Mouse (Mus musculus): ENCODE results near the gene Itfg1.
A peak's percentile ranks its signal among the peaks of the same experiment; 100 is the strongest.
"Not testable (repeated sequence)": the region's sequence is repeated elsewhere in the genome, so short reads cannot be mapped to it uniquely, and the experiment has no call there.

Itfg1 gene

GRCm38 (mm10) chr8:85840657-85841488 lies at the start of gene Itfg1, which contains the start of gene Phkb:
Gene Itfg1 (minus strand): TSS chr8:85840921.
Gene Phkb (plus strand): TSS chr8:85840959.
- DNase-seq (ENCODE audit: low read depth, low spot score) = peak; percentile 95

- no peak for DNase-seq (ENCODE audit: low read depth, low spot score)
Observed at GRCm38 (mm10) chr8:85884811-85885210, 44.1 kb upstream of the Itfg1 start.

GRCm38 (mm10) chr8:85879624-85880023 lies 38.9 kb upstream of the Itfg1 start:
- no peak for DNase-seq (ENCODE audit: low read depth, low spot score)

- no peak for DNase-seq (ENCODE audit: low read depth, low spot score)
Observed at GRCm38 (mm10) chr8:85877976-85878375, 37.3 kb upstream of the Itfg1 start.

GRCm38 (mm10) chr8:85871660-85872059 lies 30.9 kb upstream of the Itfg1 start:
- no peak for DNase-seq (ENCODE audit: low read depth, low spot score)

- no peak for DNase-seq (ENCODE audit: low read depth, low spot score)
Observed at GRCm38 (mm10) chr8:85862381-85862780, 21.7 kb upstream of the Itfg1 start.

- DNase-seq (ENCODE audit: low read depth, low spot score) = no peak
Observed at GRCm38 (mm10) chr8:85860612-85861011, 19.9 kb upstream of the Itfg1 start.

- not testable (repeated sequence) for DNase-seq (ENCODE audit: low read depth, low spot score)
Observed at GRCm38 (mm10) chr8:85857227-85857896, 16.6 kb upstream of the Itfg1 start.

- DNase-seq (ENCODE audit: low read depth, low spot score) = no peak
Observed at GRCm38 (mm10) chr8:85854220-85855123, 13.8 kb upstream of the Itfg1 start.

GRCm38 (mm10) chr8:85845887-85846286 lies 5.2 kb upstream of the Itfg1 start:
- DNase-seq (ENCODE audit: low read depth, low spot score) = peak; percentile 29

GRCm38 (mm10) chr8:85841489-85841795 lies 721 bp upstream of the Itfg1 start:
- peak; percentile 83 for DNase-seq (ENCODE audit: low read depth, low spot score)

GRCm38 (mm10) chr8:85839916-85840656 lies 635 bp downstream of the Itfg1 start:
- no peak for DNase-seq (ENCODE audit: low read depth, low spot score)

- DNase-seq (ENCODE audit: low read depth, low spot score) = no peak
Observed at GRCm38 (mm10) chr8:85813621-85814020, 27.1 kb downstream of the Itfg1 start.

GRCm38 (mm10) chr8:85801408-85801807 lies 39.3 kb downstream of the Itfg1 start:
- no peak for DNase-seq (ENCODE audit: low read depth, low spot score)

GRCm38 (mm10) chr8:85800164-85800563 lies 40.6 kb downstream of the Itfg1 start:
- peak; percentile 26 for DNase-seq (ENCODE audit: low read depth, low spot score)

- DNase-seq (ENCODE audit: low read depth, low spot score) = not testable (repeated sequence)
Observed at GRCm38 (mm10) chr8:85796392-85796791, 44.3 kb downstream of the Itfg1 start.

GRCm38 (mm10) chr8:85788341-85788740 lies 52.4 kb downstream of the Itfg1 start:
- no peak for DNase-seq (ENCODE audit: low read depth, low spot score)

GRCm38 (mm10) chr8:85787909-85788308 lies 52.8 kb downstream of the Itfg1 start:
- no peak for DNase-seq (ENCODE audit: low read depth, low spot score)

GRCm38 (mm10) chr8:85785506-85785905 lies 55.2 kb downstream of the Itfg1 start:
- DNase-seq (ENCODE audit: low read depth, low spot score) = no peak

GRCm38 (mm10) chr8:85783871-85784270 lies 56.9 kb downstream of the Itfg1 start:
- no peak for DNase-seq (ENCODE audit: low read depth, low spot score)

GRCm38 (mm10) chr8:85780091-85780490 lies 60.6 kb downstream of the Itfg1 start:
- DNase-seq (ENCODE audit: low read depth, low spot score) = no peak

Measured in A20 (cell line).